Mouse (Mus musculus) liver, embryonic 11.5 days (tissue): ENCODE measurements around the gene Yaf2. TPM values are rescaled to one million over a fixed set of nuclear protein-coding genes. Genes with fewer than 3 reads are reported as not detected.
"Not testable (repeated sequence)": the region's sequence is repeated elsewhere in the genome, so short reads cannot be mapped to it uniquely, and the experiment has no call there.

Source experiments
- ATAC-seq: fragments of 200-750 bp; cut with Nextera tagmentation; replicated peaks from 2 replicates; pipeline ENCODE4 v1.8.0; 2017; ENCODE audit warnings: moderate number of reproducible peaks, mild to moderate bottlenecking, moderate TSS enrichment, moderate library complexity; ENCODE audit not compliant: low FRiP score
- DNase-seq: peaks from one replicate; pipeline ENCODE4 v3.0.0-alpha.2; 2017; ENCODE audit warnings: low spot score
- H3K27ac ChIP-seq: fragments of 300-500 bp; sonication (generic); 2 replicates; pipeline ENCODE4 v1.5.1; 2014; ENCODE audit warnings: mild to moderate bottlenecking, low read depth, low read length, control low read depth
- H3K27me3 ChIP-seq: fragments of 300-500 bp; sonication (generic); replicated peaks from 2 replicates; pipeline ENCODE4 v1.6.1; 2014; ENCODE audit warnings: low read length, mixed read lengths; ENCODE audit not compliant: control insufficient read depth, insufficient read depth
- H3K36me3 ChIP-seq: fragments of 300-500 bp; sonication (generic); 2 replicates; pipeline ENCODE4 v1.6.1; 2014; ENCODE audit warnings: mild to moderate bottlenecking, low read length, moderate library complexity, mixed read lengths; ENCODE audit not compliant: control insufficient read depth, insufficient read depth
- H3K4me1 ChIP-seq: fragments of 300-500 bp; sonication (generic); replicated peaks from 2 replicates; pipeline ENCODE4 v1.6.1; 2014; ENCODE audit warnings: low read length, mixed read lengths; ENCODE audit not compliant: control insufficient read depth, insufficient read depth
- H3K4me2 ChIP-seq: fragments of 300-500 bp; sonication (generic); 2 replicates; pipeline ENCODE4 v1.6.1; 2014; ENCODE audit warnings: mild to moderate bottlenecking, control low read depth, moderate library complexity
- H3K4me3 ChIP-seq: fragments of 300-500 bp; sonication (generic); 2 replicates; pipeline ENCODE4 v1.5.1; 2014; ENCODE audit warnings: low read depth, low read length, control low read depth
- H3K9ac ChIP-seq: fragments of 300-500 bp; sonication (generic); 2 replicates; pipeline ENCODE4 v1.6.1; 2014; ENCODE audit warnings: low read depth, low read length, control low read depth
- H3K9me3 ChIP-seq: fragments of 300-500 bp; sonication (generic); 2 replicates; pipeline ENCODE4 v1.6.1; 2016; ENCODE audit warnings: low read length, inconsistent platforms, mixed read lengths; ENCODE audit not compliant: control insufficient read depth
- WGBS: fragments of 180-500 bp; shearing (Covaris S2); extraction: QIAGEN DNeasy Blood & Tissue Kit; methylation state at CpG from one replicate; pipeline ENCODE4 v1.1.7; 2014; 5-methylcytosine and 5-hydroxymethylcytosine counted together
- polyA plus RNA-seq: library from polyadenylated mRNA; unstranded; fragments of >200 nt; fragmentation: Nextera tagmentation; extraction: Ambion mirVana; gene quantifications from 2 replicates; pipeline ENCODE4 v1.2.1, GENCODE M21; 2014

Yaf2 gene
- polyA plus RNA-seq, 1 experiment from 2014 or later: 75.1 TPM

- DNase-seq (no peak), ATAC-seq (no peak)
- no peak overlapping the region for H3K27ac ChIP-seq
- H3K4me2 ChIP-seq: no peak overlapping the region
- H3K4me1 ChIP-seq: no peaks in the 10 kb centered on the region
- no peaks in the 10 kb centered on the region for H3K27me3 ChIP-seq
- whole genome bisulfite sequencing: 74% methylated on average over 10 of the region's 10 CpGs
- H3K36me3 ChIP-seq: peaks cover 12% of the 10 kb centered on the region
- no peak overlapping the region for H3K4me3 ChIP-seq
- H3K9me3 ChIP-seq: no peaks in the 10 kb centered on the region
- H3K9ac ChIP-seq: no peak overlapping the region
Observed at GRCm38 (mm10) chr15:93255295-93255694, 81.4 kb downstream of the Yaf2 start.

- H3K4me3 ChIP-seq: no peak overlapping the region
- DNase-seq (no peak), ATAC-seq (peak; percentile 52)
- no peak overlapping the region for H3K27ac ChIP-seq
- H3K9ac ChIP-seq: no peak overlapping the region
- H3K27me3 ChIP-seq: no peaks in the 10 kb centered on the region
- WGBS: 60% methylated on average over 8 of the region's 8 CpGs
- peaks cover 8% of the 10 kb centered on the region for H3K36me3 ChIP-seq
- H3K4me2 ChIP-seq: no peak overlapping the region
- H3K4me1 ChIP-seq: no peaks in the 10 kb centered on the region
- no peaks in the 10 kb centered on the region for H3K9me3 ChIP-seq
Observed at GRCm38 (mm10) chr15:93253172-93253571, 83.6 kb downstream of the Yaf2 start.

- H3K27me3 ChIP-seq: no peaks in the 10 kb centered on the region
- 85% methylated on average over 6 of the region's 6 CpGs for WGBS
- no peaks in the 10 kb centered on the region for H3K9me3 ChIP-seq
- no peaks in the 10 kb centered on the region for H3K4me1 ChIP-seq
- no peak overlapping the region for H3K9ac ChIP-seq
- H3K4me3 ChIP-seq: no peak overlapping the region
- no peak overlapping the region for H3K27ac ChIP-seq
- H3K4me2 ChIP-seq: no peak overlapping the region
- ATAC-seq (no peak), DNase-seq (no peak)
- H3K36me3 ChIP-seq: peaks cover 8% of the 10 kb centered on the region
Observed at GRCm38 (mm10) chr15:93252396-93252795, 84.3 kb downstream of the Yaf2 start.

- no peak overlapping the region for H3K4me2 ChIP-seq
- no peak for DNase-seq
- H3K27me3 ChIP-seq: no peaks in the 10 kb centered on the region
- 70% methylated on average over 13 of the region's 13 CpGs for WGBS
- no peaks in the 10 kb centered on the region for H3K9me3 ChIP-seq
- no peak overlapping the region for H3K9ac ChIP-seq
- H3K4me3 ChIP-seq: no peak overlapping the region
- H3K27ac ChIP-seq: no peak overlapping the region
- no peaks in the 10 kb centered on the region for H3K4me1 ChIP-seq
- peaks cover 10% of the 10 kb centered on the region for H3K36me3 ChIP-seq
- ATAC-seq: no peak
Observed at GRCm38 (mm10) chr15:93251553-93252250, 85.0 kb downstream of the Yaf2 start.

GRCm38 (mm10) chr15:93243202-93243601 lies 93.5 kb downstream of the Yaf2 start:
- H3K36me3 ChIP-seq: peaks cover 10% of the 10 kb centered on the region; the same call in 1 of the 2 replicates
- no peak overlapping the region for H3K27ac ChIP-seq
- no peak overlapping the region for H3K4me2 ChIP-seq
- no peak overlapping the region for H3K9ac ChIP-seq
- H3K4me3 ChIP-seq: no peak overlapping the region
- no peaks in the 10 kb centered on the region for H3K9me3 ChIP-seq
- 84% methylated on average over 10 of the region's 10 CpGs for WGBS
- no peak for DNase-seq
- H3K27me3 ChIP-seq: no peaks in the 10 kb centered on the region
- ATAC-seq: no peak
- H3K4me1 ChIP-seq: no peaks in the 10 kb centered on the region

- DNase-seq, H3K27ac ChIP-seq: not testable (repeated sequence)
- 93% methylated on average over 10 of the region's 10 CpGs for WGBS
Observed at GRCm38 (mm10) chr15:93236456-93236855, 100.3 kb downstream of the Yaf2 start.

More at GRCm38 (mm10) chr15:93236456-93236855, 100.3 kb downstream of the Yaf2 start:
- H3K36me3 ChIP-seq, H3K9me3 ChIP-seq, H3K4me1 ChIP-seq, H3K9ac ChIP-seq, H3K4me2 ChIP-seq, H3K27me3 ChIP-seq, H3K4me3 ChIP-seq, ATAC-seq: not testable (repeated sequence)

Other genes starting within 250 kb of the Yaf2 start
- gene Gxylt1, start 61.8 kb downstream of the Yaf2 start, polyA plus RNA-seq: 10.4 and 10.7 TPM in 2 replicates
- gene Zcrb1, start 61.4 kb upstream of the Yaf2 start, polyA plus RNA-seq: 125 and 137 TPM in 2 replicates
- 51.3 and 52.7 TPM in 2 replicates for gene Pphln1, start 61.4 kb upstream of the Yaf2 start, polyA plus RNA-seq